Mouse (Mus musculus) E14TG2a.4 (cell line): ENCODE data around the gene Fam222b.

Experiments used
- CTCF ChIP-seq: conservative IDR thresholded peaks from 2 replicates; pipeline ENCODE4 v1.5.1; 2014; ENCODE audit warnings: low read length
- NANOG ChIP-seq: IDR thresholded peaks from 2 replicates; pipeline ENCODE4 v1.6.1; 2014; ENCODE audit warnings: borderline replicate concordance, low read length, mixed read lengths
- POU5F1 ChIP-seq: IDR thresholded peaks from 2 replicates; pipeline ENCODE4 v1.6.1; 2014; ENCODE audit warnings: low read length, borderline replicate concordance

GRCm38 (mm10) chr11:78205361-78206206 is 111.1 kb downstream of the Fam222b start:
- TF ChIP-seq CTCF (no peak), NANOG (no peak), POU5F1 (no peak)
